In the genomic region with DNA sequence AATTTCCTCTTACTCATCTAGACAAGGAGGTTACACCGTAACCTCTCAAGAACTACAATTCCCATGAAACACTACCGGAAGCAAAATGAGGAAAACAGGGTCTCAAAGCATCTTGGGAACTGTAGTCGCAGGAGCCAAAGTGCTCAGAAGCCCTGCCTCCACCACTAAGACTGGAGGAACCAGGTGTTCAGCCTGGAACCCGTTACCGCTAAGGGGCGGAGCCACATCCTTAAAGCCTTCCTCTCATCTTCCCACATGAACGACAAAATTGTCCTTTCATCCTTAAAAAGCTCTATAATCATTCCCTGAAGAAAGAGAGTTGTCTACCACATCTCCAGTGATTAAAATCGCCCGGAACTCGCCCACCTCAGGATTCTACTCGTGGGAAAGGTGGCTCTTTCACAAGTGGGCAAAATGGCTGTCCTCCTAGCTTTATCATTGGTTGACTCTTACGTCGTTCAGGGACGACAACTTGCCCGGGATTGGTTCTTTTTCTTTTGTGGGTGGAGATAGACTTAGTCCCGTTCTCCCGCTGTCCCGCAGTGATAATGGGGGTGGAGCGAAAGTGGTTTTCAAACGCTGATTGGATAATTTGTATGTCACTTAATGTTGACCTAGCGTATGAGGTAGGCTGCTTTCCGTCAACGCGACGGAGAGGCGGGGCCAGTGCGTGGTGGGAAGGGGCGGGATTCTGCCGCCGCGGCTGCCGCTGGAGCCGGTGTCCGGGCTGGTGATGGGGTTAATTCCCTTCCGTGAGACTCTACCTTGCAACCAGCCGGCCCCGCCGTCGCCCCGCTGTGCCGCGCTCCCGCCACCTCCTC, we compare ENCODE assay signal across 8 mouse cellular contexts. TPM values are rescaled to one million over a fixed set of nuclear protein-coding genes. Genes with fewer than 3 reads are reported as not detected.
DNase-seq lines count a peak whose midpoint lies in the region; ATAC-seq and TF ChIP-seq lines count a peak whose summit lies in the region.

A gene (minus strand): TSS at position 407 of the 821 bp plus-strand sequence.
A gene (plus strand): TSS at position 661 of the 821 bp plus-strand sequence.

- ATAC-seq in erythroid progenitor cell, adult 5-6 weeks (replicated peaks; ENCODE audit: low FRiP score, poor library complexity, severe bottlenecking): peak; percentile 89
- peak; percentile 98 for ATAC-seq in heart, embryonic 12.5 days (ENCODE audit: insufficient number of reproducible peaks, low FRiP score)
- peak; percentile 98 for ATAC-seq in kidney, postnatal 0 days (replicated peaks; ENCODE audit: low FRiP score, low read depth)
- ATAC-seq in liver, embryonic 11.5 days (replicated peaks; ENCODE audit: low FRiP score): peak; percentile 92
- peak; percentile 96 for ATAC-seq in stomach, embryonic 14.5 days (ENCODE audit: insufficient number of reproducible peaks, insufficient read depth, low FRiP score, low read depth)

- under 1% methylated on average over 42 of the region's 43 CpGs for WGBS in heart, embryonic 12.5 days
- WGBS in kidney, postnatal 0 days: under 1% methylated on average over 43 of the region's 43 CpGs
- 1% methylated on average over 43 of the region's 43 CpGs for WGBS in liver, embryonic 11.5 days
- WGBS in stomach, embryonic 14.5 days: under 1% methylated on average over 43 of the region's 43 CpGs

- peak within 1 kb of the TSS; percentile 78 for H3K4me2 ChIP-seq in heart, embryonic 12.5 days
- H3K4me2 ChIP-seq in kidney, postnatal 0 days (ENCODE audit: low read length): peak within 1 kb of the TSS; percentile 69
- peak within 1 kb of the TSS; percentile 73 for H3K4me2 ChIP-seq in liver, embryonic 11.5 days
- H3K4me2 ChIP-seq in stomach, embryonic 14.5 days (replicated peaks; ENCODE audit: low read depth, low read length): peak within 1 kb of the TSS; percentile 51

- H3K4me1 ChIP-seq in heart, embryonic 12.5 days (replicated peaks): peaks cover 5% of the 10 kb centered on the region
- H3K4me1 ChIP-seq in kidney, postnatal 0 days (replicated peaks; ENCODE audit: insufficient read depth, low read length): 0 out of 2 replicates have a peak, but pooled peaks cover 7% of the 10 kb centered on the region
- H3K4me1 ChIP-seq in liver, embryonic 11.5 days (replicated peaks; ENCODE audit: control insufficient read depth, insufficient read depth, low read length): peaks cover 3% of the 10 kb centered on the region
- peaks cover 6% of the 10 kb centered on the region for H3K4me1 ChIP-seq in stomach, embryonic 14.5 days (ENCODE audit: control insufficient read depth, insufficient read depth, low read length)

- peak within 1 kb of the TSS; percentile 96 for H3K27ac ChIP-seq in heart, embryonic 12.5 days (ENCODE audit: poor library complexity, severe bottlenecking)
- peak within 1 kb of the TSS; percentile 93 for H3K27ac ChIP-seq in kidney, postnatal 0 days
- H3K27ac ChIP-seq in liver, embryonic 11.5 days (ENCODE audit: low read depth, low read length): peak within 1 kb of the TSS; percentile 83
- H3K27ac ChIP-seq in stomach, embryonic 14.5 days (ENCODE audit: low read length): peak within 1 kb of the TSS; percentile 92

- peak within 1 kb of the TSS; percentile 92 for H3K9ac ChIP-seq in heart, embryonic 12.5 days
- H3K9ac ChIP-seq in kidney, postnatal 0 days (ENCODE audit: low read depth, low read length): peak within 1 kb of the TSS; percentile 82
- H3K9ac ChIP-seq in liver, embryonic 11.5 days (ENCODE audit: low read depth, low read length): peak within 1 kb of the TSS; percentile 93
- peak within 1 kb of the TSS; percentile 72 for H3K9ac ChIP-seq in stomach, embryonic 14.5 days (replicated peaks; ENCODE audit: low read depth, low read length)

- no peaks in the 10 kb centered on the region for H3K36me3 ChIP-seq in heart, embryonic 12.5 days
- H3K36me3 ChIP-seq in kidney, postnatal 0 days (ENCODE audit: insufficient read depth, low read length): no peaks in the 10 kb centered on the region
- H3K36me3 ChIP-seq in liver, embryonic 11.5 days (ENCODE audit: control insufficient read depth, insufficient read depth, low read length): no peaks in the 10 kb centered on the region
- H3K36me3 ChIP-seq in stomach, embryonic 14.5 days (ENCODE audit: control insufficient read depth, insufficient read depth, low read length): no peaks in the 10 kb centered on the region

- no peaks in the 10 kb centered on the region for H3K27me3 ChIP-seq in heart, embryonic 12.5 days (replicated peaks)
- no peaks in the 10 kb centered on the region for H3K27me3 ChIP-seq in kidney, postnatal 0 days (ENCODE audit: insufficient read depth, low read length)
- H3K27me3 ChIP-seq in liver, embryonic 11.5 days (replicated peaks; ENCODE audit: control insufficient read depth, insufficient read depth, low read length): no peaks in the 10 kb centered on the region
- H3K27me3 ChIP-seq in stomach, embryonic 14.5 days (ENCODE audit: control insufficient read depth, insufficient read depth, low read length): no peaks in the 10 kb centered on the region

- peak; percentile 100 for DNase-seq in CD4-positive helper T cell, adult 2 months (ENCODE audit: low read depth, low spot score)
- peak; percentile 100 for DNase-seq in brain, embryonic 18.5 days (ENCODE audit: low read depth, low spot score)
- peak; percentile 100 for DNase-seq in kidney, postnatal 0 days (ENCODE audit: low spot score)
- DNase-seq in liver, embryonic 11.5 days (ENCODE audit: low spot score): peak; percentile 94
- peak; percentile 100 for DNase-seq in naive thymus-derived CD4-positive, alpha-beta T cell, adult 2 months (ENCODE audit: low read depth)

- peak within 1 kb of the TSS; percentile 91 for H3K4me3 ChIP-seq in heart, embryonic 12.5 days
- H3K4me3 ChIP-seq in kidney, postnatal 0 days (replicated peaks; ENCODE audit: low read depth, low read length): peak within 1 kb of the TSS; percentile 95
- peak within 1 kb of the TSS; percentile 87 for H3K4me3 ChIP-seq in liver, embryonic 11.5 days (ENCODE audit: low read depth, low read length)
- H3K4me3 ChIP-seq in stomach, embryonic 14.5 days (ENCODE audit: low read depth, low read length): peak within 1 kb of the TSS; percentile 93

- H3K9me3 ChIP-seq in heart, embryonic 12.5 days (replicated peaks): no peaks in the 10 kb centered on the region
- H3K9me3 ChIP-seq in kidney, postnatal 0 days (replicated peaks; ENCODE audit: low read length): no peaks in the 10 kb centered on the region
- H3K9me3 ChIP-seq in liver, embryonic 11.5 days (ENCODE audit: control insufficient read depth, low read length): no peaks in the 10 kb centered on the region
- no peaks in the 10 kb centered on the region for H3K9me3 ChIP-seq in stomach, embryonic 14.5 days (ENCODE audit: control insufficient read depth, low read depth, low read length)

- no peak; the same call in 1 of the 2 replicates for TF ChIP-seq CTCF in kidney, postnatal 0 days (IDR thresholded peaks at IDR 0.05; ENCODE audit: low read depth)

RNA-seq across cellular contexts. Expression of the first gene that starts in this region (rescaled TPM):
- 19.7 and 21.3 TPM in 2 replicates for total RNA-seq in erythroid progenitor cell, adult 5-6 weeks (2015; ENCODE audit: low replicate concordance)
- 24.9 and 27.8 TPM in 2 replicates for total RNA-seq in erythroid progenitor cell, adult 5-6 weeks (2017; ENCODE audit: low replicate concordance)
- 7.6 and 8.8 TPM in 2 replicates for polyA plus RNA-seq in heart, embryonic 12.5 days (2016; fragmentation: Nextera tagmentation; extraction: Ambion mirVana)
- polyA plus RNA-seq in kidney, postnatal 0 days (2015; fragmentation: Nextera tagmentation; extraction: Ambion mirVana): 4.1 and 4.5 TPM in 2 replicates
- 10.7 and 11.2 TPM in 2 replicates for polyA plus RNA-seq in liver, embryonic 11.5 days (2014; fragmentation: Nextera tagmentation; extraction: Ambion mirVana)
- polyA plus RNA-seq in stomach, embryonic 14.5 days (2014; fragmentation: Nextera tagmentation; extraction: Ambion mirVana): 10.2 TPM in 2 replicates

RNA-seq across cellular contexts. Expression of the second gene that starts in this region (rescaled TPM):
- 261 and 269 TPM in 2 replicates for total RNA-seq in erythroid progenitor cell, adult 5-6 weeks (2015; ENCODE audit: low replicate concordance)
- total RNA-seq in erythroid progenitor cell, adult 5-6 weeks (2017; ENCODE audit: low replicate concordance): 254 and 263 TPM in 2 replicates
- polyA plus RNA-seq in heart, embryonic 12.5 days (2016; fragmentation: Nextera tagmentation; extraction: Ambion mirVana): 63.6 and 65.9 TPM in 2 replicates
- 49.2 and 49.7 TPM in 2 replicates for polyA plus RNA-seq in kidney, postnatal 0 days (2015; fragmentation: Nextera tagmentation; extraction: Ambion mirVana)
- polyA plus RNA-seq in liver, embryonic 11.5 days (2014; fragmentation: Nextera tagmentation; extraction: Ambion mirVana): 81.2 and 89.3 TPM in 2 replicates
- polyA plus RNA-seq in stomach, embryonic 14.5 days (2014; fragmentation: Nextera tagmentation; extraction: Ambion mirVana): 91.9 and 98.3 TPM in 2 replicates

Comparison
In these comparisons a context has a peak if more than half of its experiments do, and no peak if none do; other contexts are left out.
1. Peak in every context shown above with its lines: DNase-seq, ATAC-seq, H3K4me3 ChIP-seq and H3K27ac ChIP-seq.